Mouse (Mus musculus) liver, embryonic 13.5 days (tissue): ENCODE measurements around the gene Gm6760. TPM values are rescaled to one million over a fixed set of nuclear protein-coding genes. Genes with fewer than 3 reads are reported as not detected.

Source experiments
- ATAC-seq: fragments of 200-750 bp; cut with Nextera tagmentation; 2 replicates; pipeline ENCODE4 v1.8.0; 2017; ENCODE audit warnings: low read depth, mild to moderate bottlenecking, moderate number of reproducible peaks, moderate library complexity
- DNase-seq: peaks from one replicate; pipeline ENCODE4 v3.0.0; 2022
- H3K27ac ChIP-seq: fragments of 300-500 bp; sonication (generic); 2 replicates; pipeline ENCODE4 v1.5.1; 2015; ENCODE audit warnings: moderate library complexity, mild to moderate bottlenecking, inconsistent platforms
- H3K27me3 ChIP-seq: fragments of 300-500 bp; sonication (generic); 2 replicates; pipeline ENCODE4 v1.6.1; 2015; ENCODE audit warnings: mild to moderate bottlenecking, inconsistent platforms
- H3K36me3 ChIP-seq: fragments of 300-500 bp; sonication (generic); 2 replicates; pipeline ENCODE4 v1.6.1; 2015; ENCODE audit warnings: mild to moderate bottlenecking, inconsistent platforms
- H3K4me1 ChIP-seq: fragments of 300-500 bp; sonication (generic); replicated peaks from 2 replicates; pipeline ENCODE4 v1.6.1; 2015; ENCODE audit warnings: inconsistent platforms
- H3K4me2 ChIP-seq: fragments of 300-500 bp; sonication (generic); 2 replicates; pipeline ENCODE4 v1.6.1; 2015; ENCODE audit warnings: inconsistent platforms, mild to moderate bottlenecking, moderate library complexity
- H3K4me3 ChIP-seq: fragments of 300-500 bp; sonication (generic); replicated peaks from 2 replicates; pipeline ENCODE4 v1.5.1; 2015; ENCODE audit warnings: mild to moderate bottlenecking, inconsistent platforms
- H3K9ac ChIP-seq: fragments of 300-500 bp; sonication (generic); 2 replicates; pipeline ENCODE4 v1.6.1; 2015; ENCODE audit warnings: mild to moderate bottlenecking, inconsistent platforms
- H3K9me3 ChIP-seq: fragments of 300-500 bp; sonication (generic); replicated peaks from 2 replicates; pipeline ENCODE4 v1.6.1; 2016; ENCODE audit warnings: inconsistent platforms
- WGBS: fragments of 180-500 bp; shearing (Covaris S2); methylation state at CpG from one replicate; pipeline ENCODE4 v1.1.7; 2015; ENCODE audit not compliant: insufficient replicate concordance; 5-methylcytosine and 5-hydroxymethylcytosine counted together
- polyA plus RNA-seq: library from polyadenylated mRNA; unstranded; fragments of >200 nt; fragmentation: Nextera tagmentation; extraction: Ambion mirVana; gene quantifications from 2 replicates; pipeline ENCODE4 v1.2.1, GENCODE M21; 2015

The Gm6760 gene
- polyA plus RNA-seq, result not detected in 2 replicates

GRCm38 (mm10) chrX:64152098-64152497, at the start of gene Gm6760:
Gene Gm6760, minus strand, starts transcription at chrX:64152198.
- H3K27me3 ChIP-seq, result no peaks in the 10 kb centered on the region
- ATAC-seq (no peak), DNase-seq (no peak)
- no peak within 1 kb of the TSS for H3K9ac ChIP-seq
- no peak within 1 kb of the TSS for H3K4me2 ChIP-seq
- H3K27ac ChIP-seq, result no peak within 1 kb of the TSS
- no peaks in the 10 kb centered on the region for H3K36me3 ChIP-seq
- no peak within 1 kb of the TSS for H3K4me3 ChIP-seq
- H3K9me3 ChIP-seq, result no peaks in the 10 kb centered on the region
- H3K4me1 ChIP-seq, result no peaks in the 10 kb centered on the region
- WGBS, result 40% methylated on average over 2 of the region's 2 CpGs

GRCm38 (mm10) chrX:64181246-64181645, 29.2 kb upstream of the Gm6760 start:
- Histone ChIP-seq H3K36me3 (no peaks in the 10 kb centered on the region), H3K27me3 (no peaks in the 10 kb centered on the region), H3K4me1 (no peaks in the 10 kb centered on the region), H3K4me3 (no peak overlapping the region), H3K9ac (no peak overlapping the region), H3K4me2 (no peak overlapping the region), H3K27ac (no peak overlapping the region), H3K9me3 (no peaks in the 10 kb centered on the region)
- ATAC-seq (no peak), DNase-seq (no peak)

GRCm38 (mm10) chrX:64173248-64173647, 21.2 kb upstream of the Gm6760 start, which contains the start of gene 3830417A13Rik:
Gene 3830417A13Rik, plus strand, starts transcription at chrX:64173548.
- DNase-seq (no peak), ATAC-seq (no peak)
- WGBS, result 68% methylated on average over 11 of the region's 11 CpGs
- H3K4me2 ChIP-seq, result no peak within 1 kb of the TSS
- no peak within 1 kb of the TSS for H3K4me3 ChIP-seq
- H3K27me3 ChIP-seq, result no peaks in the 10 kb centered on the region
- no peaks in the 10 kb centered on the region for H3K9me3 ChIP-seq
- H3K27ac ChIP-seq, result no peak within 1 kb of the TSS
- no peak within 1 kb of the TSS for H3K9ac ChIP-seq
- H3K36me3 ChIP-seq, result no peaks in the 10 kb centered on the region
- no peaks in the 10 kb centered on the region for H3K4me1 ChIP-seq

Other genes with a start within 250 kb of the Gm6760 start
- gene 3830417A13Rik, start 21.4 kb upstream of the Gm6760 start, polyA plus RNA-seq, result not detected in 2 replicates
- 0.20 TPM in 2 replicates for gene Slitrk4, start 124.8 kb upstream of the Gm6760 start, polyA plus RNA-seq